Mouse (Mus musculus) mesoderm, embryonic 11.5 days (tissue): Measurements from ENCODE around the gene Olfr979.
"Not testable (repeated sequence)": the region's sequence is repeated elsewhere in the genome, so short reads cannot be mapped to it uniquely, and the experiment has no call there.

Experiments
- DNase-seq: peaks from one replicate; pipeline ENCODE4 v3.0.0-alpha.2; 2012; ENCODE audit warnings: low read depth, low spot score

The Olfr979 gene

DNA sequence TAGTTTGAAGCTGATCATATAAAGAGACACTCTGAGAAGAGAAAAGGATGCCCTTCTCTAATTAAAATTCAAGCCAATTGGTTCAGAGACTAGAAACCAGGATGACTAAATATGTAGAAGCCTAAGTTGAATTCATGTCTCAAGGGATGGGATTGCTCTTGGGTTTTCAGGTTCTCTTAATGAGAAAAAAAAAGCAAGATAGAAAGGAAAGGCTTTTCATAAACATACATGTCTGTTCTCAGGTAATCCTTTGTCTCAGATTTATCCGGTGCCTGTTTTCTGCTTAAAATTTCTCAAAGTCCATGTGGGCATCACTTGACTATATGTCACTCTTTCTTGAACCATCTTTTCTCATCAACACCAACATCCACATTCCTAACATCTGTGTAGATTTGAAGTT, at the start of gene Olfr979:
Gene Olfr979, minus strand, starts transcription at position 101 of the 400 bp plus-strand sequence.
- DNase-seq, result no peak

DNA sequence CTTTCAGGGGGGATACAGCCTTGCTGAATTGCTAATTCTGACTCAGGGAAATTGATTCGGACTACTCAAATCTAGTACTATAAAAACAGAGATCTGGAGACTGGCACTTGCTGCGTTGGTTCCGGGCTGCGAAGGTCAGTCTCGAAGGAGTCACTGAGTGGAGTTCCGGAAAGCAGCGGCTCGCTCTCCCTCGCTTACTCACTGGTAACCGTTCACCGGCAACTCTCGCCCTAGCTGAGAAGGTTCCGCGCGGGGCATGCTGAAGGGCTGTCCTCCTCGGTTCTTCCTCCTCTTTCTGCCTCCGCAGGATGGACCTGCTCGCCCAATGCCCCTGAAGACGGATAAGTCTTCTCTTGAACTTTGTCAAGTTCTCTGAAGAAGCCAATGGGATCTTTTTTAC, 46.9 kb upstream of the Olfr979 start:
- DNase-seq, result no peak

DNA sequence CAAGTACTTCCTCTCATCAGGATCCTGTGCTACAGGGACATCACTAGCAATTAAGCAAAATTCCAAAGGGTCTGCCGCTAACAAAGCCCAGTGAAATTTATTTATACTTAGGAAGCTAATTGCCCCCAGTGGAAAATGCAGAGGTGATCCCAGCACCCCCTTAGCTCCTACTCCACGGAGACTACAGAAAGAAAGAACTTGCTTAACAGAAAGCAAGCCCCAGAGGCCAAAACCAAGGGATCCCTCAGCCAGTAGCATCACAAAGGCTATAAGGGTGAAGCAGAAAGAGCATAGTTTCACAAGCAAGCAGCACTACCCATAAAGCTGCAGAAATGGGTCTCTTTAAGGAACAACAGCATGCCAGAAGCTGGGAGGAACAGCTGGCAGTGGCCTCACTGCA, 17.9 kb upstream of the Olfr979 start, which contains the start of gene Olfr981:
Gene Olfr981, plus strand, starts transcription at position 301 of the 400 bp plus-strand sequence.
- DNase-seq, result no peak

DNA sequence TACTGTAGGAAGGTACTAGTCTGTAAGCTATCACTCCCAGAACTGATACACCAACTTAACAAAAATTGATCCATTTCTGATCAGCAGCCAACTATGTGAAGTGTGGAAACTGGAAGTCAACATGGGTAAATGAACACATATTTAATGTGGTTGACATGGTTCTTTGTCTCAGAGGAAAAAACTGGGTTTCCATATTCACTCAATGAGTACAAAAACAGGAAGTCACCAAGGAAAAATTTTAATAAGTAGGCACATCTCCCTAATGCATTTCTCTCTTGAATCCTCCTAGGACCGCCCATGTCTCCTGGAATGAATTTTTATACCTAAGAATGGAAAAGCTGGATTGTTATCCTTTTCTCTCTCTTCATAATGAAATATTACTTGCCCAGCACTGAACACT, 6.2 kb upstream of the Olfr979 start, which contains the start of gene Olfr980:
Gene Olfr980, minus strand, starts transcription at position 101 of the 400 bp plus-strand sequence.
- no peak for DNase-seq

DNA sequence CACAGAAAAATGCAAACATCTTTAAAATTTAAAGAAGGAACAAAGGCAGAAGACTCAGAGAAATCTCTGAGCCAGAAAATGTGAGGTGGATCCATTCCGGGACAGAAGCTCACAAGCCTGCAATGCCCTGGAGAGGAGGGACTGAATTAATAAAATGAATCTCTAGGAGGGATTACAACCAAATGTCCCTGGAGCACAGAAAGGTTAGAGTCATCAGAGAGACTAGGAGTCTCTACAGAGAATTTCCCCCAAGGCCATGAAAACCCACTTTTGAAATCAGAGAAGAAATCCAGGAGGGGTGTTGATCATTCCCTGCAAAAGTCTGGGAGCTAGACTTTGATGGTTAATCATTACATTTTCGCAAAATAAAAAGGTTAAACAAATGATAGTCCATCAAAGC, 11.5 kb downstream of the Olfr979 start, which contains the start of gene Olfr978:
Gene Olfr978, plus strand, starts transcription at position 301 of the 400 bp plus-strand sequence.
- DNase-seq, result no peak

- not testable (repeated sequence) for DNase-seq
Observed at GRCm38 (mm10) chr9:39976581-39977145, 26.6 kb downstream of the Olfr979 start.

- not testable (repeated sequence) for DNase-seq
Observed at GRCm38 (mm10) chr9:39961033-39961432, 42.2 kb downstream of the Olfr979 start, which contains the start of gene Olfr976. Gene Olfr976, minus strand, starts transcription at chr9:39961133.

GRCm38 (mm10) chr9:39951946-39952345, 51.3 kb downstream of the Olfr979 start, which contains the start of gene Olfr975:
Gene Olfr975, minus strand, starts transcription at chr9:39952046.
- DNase-seq, result no peak
